Mouse (Mus musculus): ENCODE measurements around the gene Foxl1. TPM values are rescaled to one million over a fixed set of nuclear protein-coding genes. Genes with fewer than 3 reads are reported as not detected.

Foxl1 gene
- total RNA-seq (2021): under 1 TPM; 0.13 to 0.15 TPM
- long read RNA-seq, experiment 1: 0 reads
- long read RNA-seq, experiment 2: 0 reads

DNA sequence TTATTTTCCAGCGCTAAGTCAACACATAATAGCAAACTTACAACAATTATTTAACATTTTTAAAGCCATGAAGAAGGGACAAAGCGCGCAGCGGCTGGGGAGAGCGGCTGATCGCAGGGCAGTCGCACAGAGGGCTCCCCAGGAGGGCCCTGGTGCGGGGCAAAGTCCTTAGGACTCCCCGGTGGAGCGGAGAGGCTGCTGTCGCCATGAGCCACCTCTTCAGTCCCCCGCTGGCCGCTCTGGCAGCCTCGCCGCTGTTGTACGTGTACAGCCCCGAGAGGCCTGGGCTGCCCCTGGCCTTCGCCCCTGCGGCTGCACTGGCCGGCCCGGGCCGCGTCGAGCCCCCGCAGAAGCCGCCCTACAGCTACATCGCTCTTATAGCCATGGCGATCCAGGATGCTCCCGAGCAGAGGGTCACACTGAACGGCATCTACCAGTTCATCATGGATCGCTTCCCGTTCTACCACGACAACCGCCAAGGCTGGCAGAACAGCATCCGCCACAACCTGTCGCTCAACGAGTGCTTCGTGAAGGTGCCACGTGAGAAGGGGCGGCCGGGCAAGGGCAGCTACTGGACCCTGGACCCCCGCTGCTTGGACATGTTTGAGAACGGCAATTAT lies at the start of gene Foxl1:
Gene Foxl1 (plus strand): TSS at position 185 of the 620 bp plus-strand sequence.
- intact Hi-C loops (cut with DNase I): loop anchor here (5.0 kb wide), 1 partner anchor 89 kb away; no protein-coding TSS in a partner anchor

DNA sequence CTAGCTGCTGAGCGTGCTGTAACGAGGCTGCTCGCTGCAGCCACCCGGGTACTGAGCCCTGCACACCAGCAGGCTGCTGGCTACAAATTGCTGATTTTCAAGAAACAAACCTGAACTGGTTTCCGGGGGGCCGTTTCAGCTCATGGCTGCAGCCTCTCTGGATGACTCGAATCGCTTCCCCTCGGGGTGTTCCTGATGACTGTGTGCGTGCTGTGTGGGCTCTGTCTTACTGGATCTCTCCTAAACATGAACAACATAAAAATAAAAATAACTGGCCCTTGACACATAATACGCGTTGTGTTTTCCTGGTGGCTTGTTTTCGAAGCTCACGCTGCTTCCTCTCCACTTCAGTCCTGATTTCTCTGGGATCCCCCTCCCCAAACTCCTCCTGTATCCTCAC lies 49.0 kb upstream of the Foxl1 start:
- no peak for DNase-seq (ENCODE audit: low spot score in 2 of 2)
- intact Hi-C loops (cut with DNase I): no loop called here

More for the DNA sequence above, at the start of gene Foxl1:
- no peak for DNase-seq (ENCODE audit: low spot score in 2 of 2)

DNA sequence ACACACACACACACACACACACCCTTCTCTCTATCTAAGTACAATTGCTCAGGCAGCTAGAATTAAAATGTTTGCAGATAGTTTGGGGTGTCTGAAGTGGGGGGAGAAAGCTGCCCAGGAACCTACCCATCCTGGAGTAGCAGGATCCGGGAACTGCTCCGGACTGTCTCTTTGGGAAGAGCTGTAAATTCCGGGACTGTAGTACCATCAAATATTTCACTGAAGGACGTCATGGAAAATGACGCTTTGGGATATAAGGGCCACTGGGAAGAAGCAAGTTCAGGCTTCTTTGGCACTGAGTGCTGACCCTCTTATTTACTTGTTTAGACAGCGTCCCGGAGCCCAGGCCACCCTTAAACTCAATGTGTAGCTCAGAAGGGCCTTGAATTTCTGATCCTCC lies 48.5 kb upstream of the Foxl1 start:
- intact Hi-C loops (cut with DNase I): no loop called here
- no peak for DNase-seq (ENCODE audit: low spot score in 2 of 2)

DNA sequence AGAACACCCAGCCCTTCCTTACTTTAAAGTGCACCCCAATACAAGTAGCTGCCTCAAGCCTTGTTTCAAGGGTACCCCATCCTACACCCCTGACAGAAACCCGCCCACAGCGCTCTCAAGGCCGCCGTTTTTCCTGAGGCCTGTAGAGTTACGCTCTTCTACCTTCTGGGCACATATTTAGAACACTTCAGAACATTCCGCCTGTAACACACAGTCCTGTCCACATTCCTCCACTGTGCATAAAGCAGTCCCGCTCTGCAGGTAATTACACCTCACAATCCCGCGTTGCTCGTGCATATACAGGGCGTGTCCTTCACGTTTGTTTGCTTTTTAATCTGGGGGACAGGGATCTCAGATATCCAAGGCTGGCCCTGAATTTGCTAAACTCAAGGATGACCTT lies 47.8 kb upstream of the Foxl1 start:
- intact Hi-C loops (cut with DNase I): loop anchor here (5.0 kb wide), 2 partner anchors 37 to 108 kb away; partner anchors contain the start of gene Foxc2
- DNase-seq (ENCODE audit: low spot score in 2 of 2): no peak

DNA sequence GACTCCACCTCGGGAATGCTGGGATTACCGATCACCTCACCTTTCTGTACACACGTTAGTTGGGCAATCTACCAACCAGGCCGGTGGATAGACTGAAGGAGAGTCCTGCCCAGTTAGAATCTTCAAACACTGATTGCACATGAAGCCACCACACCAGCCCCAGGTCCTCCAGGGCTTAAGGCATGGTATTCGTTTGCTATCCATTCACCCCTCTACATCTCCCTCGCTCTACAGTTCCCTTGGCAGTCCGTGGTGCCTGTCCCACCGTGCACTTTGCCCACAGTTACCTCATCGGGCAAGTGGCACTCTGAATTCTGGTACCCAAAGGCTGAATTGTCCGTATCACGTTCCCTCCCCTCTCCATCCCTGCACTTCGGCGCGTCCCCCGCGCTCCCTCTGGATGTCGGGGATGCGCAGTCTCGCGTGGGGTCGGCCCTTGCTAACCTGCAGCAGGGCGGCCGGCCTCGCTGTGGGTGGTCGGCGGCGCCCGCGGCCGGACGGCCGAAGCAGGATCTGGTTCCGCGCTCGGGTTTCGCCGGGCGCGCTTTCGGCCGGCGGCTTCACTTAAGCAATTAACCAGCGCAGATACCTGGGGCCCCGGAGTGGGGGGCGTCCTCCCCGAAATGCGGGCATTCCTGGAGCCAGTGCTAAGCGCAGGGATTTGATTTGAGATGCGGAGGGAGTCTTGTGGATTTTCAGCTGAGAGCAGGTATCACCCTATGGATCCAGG lies 47.2 kb upstream of the Foxl1 start:
- DNase-seq (ENCODE audit: low spot score in 2 of 2): no peak
- intact Hi-C loops (cut with DNase I): loop anchor here (5.0 kb wide), 2 partner anchors 37 to 108 kb away; partner anchors contain the start of gene Foxc2

DNA sequence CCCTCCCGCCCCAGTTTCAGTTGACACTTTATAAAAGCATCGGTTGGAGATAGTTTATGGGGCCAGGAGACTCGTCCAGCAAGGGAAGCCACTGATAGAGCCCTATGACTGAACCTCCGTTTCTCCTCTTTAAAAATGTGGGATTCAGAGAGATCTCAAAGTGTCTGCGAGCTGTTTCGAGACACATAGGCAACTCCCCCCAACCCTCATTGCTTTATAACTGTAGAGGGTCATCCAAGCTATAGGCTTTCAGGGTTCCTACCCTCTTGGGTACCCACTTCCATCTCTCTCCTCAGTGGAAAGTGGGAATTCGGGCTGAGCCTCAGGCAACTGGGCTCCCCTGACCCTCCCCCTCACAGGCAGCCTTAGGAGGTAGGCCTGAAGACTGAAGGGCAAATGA lies 46.3 kb upstream of the Foxl1 start:
- intact Hi-C loops (cut with DNase I): loop anchor here (5.0 kb wide), 2 partner anchors 36 to 109 kb away; partner anchors contain the start of gene Foxc2
- no peak for DNase-seq (ENCODE audit: low spot score in 2 of 2)

DNA sequence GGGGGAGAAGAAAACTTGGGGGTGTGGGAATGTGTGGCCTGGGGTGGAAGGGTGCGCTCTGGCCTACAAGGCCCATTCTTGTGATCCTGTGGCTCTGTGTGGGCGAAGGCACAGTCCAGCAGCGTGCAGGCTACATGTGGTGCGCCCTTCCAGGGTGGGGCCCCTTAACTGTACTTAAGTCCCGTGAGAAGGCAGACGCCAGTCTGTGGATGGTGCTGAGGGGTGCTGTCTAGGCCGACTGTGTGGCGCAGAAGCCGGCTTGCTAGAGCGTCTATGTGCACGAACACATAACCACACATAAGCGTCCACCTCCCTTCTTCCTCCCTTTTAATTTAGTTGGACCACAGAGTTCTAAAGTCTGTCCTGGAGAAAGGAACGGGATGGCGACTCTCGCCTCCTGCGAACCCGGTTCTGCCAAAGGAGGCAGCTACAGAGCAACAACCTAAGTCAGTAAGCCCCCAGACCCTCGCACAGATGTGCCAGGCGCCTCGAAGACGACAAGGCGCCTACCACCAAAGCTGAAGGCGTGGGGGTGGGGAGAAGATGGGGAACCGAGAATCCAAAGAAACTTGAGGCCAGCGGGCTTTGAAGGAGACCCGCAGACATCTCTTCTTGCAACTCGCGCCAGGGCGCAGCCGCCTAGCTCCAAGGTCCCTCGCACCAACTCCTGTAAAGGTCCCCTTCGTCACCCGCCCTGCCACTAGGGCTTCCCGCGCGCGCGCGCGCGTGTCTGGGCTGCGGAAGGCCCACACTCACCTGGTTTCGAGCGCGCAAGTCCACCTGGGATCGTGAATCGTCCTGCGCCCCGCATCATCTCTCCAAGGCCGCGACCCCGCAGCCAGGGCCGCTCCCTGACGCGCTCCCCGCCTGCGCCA lies 45.3 kb upstream of the Foxl1 start:
- no peak for DNase-seq (ENCODE audit: low spot score in 2 of 2)
- intact Hi-C loops (cut with DNase I): loop anchor here (5.0 kb wide), 2 partner anchors 35 to 110 kb away; partner anchors contain the start of gene Foxc2

DNA sequence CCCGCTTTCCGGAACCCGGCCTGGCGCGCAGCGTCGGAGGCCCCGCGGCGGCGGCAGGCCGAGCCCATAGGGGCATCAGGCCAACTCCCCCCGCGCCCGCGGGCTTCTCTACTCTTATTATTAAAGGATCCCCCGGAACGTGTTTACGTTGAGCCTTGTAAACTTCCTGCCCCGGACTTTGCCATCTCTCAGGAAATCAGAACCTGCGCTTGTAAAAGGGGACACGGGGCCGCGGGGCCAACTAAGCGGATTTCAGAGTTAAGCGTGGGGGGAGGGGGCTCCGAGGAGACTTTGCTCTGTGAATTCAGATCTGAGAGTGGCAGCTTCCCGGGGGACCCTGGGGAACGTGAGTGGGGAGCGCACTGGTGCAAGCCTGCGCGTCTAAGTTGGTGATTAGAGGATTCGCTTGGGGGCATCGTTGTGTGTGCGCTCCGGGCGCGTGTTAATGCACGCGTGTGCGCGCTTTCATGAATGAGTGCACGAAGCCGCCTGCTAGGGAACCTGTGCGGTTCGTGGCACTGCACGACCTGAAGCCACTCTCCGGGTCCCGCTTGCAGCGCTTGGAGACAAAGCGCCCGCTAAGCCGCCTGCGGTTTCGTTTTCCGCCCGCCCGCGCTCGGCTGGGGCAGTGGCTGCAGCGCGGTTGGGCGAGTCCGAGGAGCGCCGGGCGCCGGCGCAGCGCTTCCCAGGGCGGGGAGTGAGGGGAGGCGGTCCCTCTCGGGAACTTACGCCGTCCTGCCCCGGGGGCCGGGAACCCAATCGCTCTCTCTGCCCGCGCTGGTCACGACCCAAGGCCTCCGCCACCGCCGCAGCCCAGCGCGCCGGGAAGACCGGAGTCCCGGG lies 44.4 kb upstream of the Foxl1 start:
- intact Hi-C loops (cut with DNase I): loop anchor here (5.0 kb wide), 2 partner anchors 34 to 111 kb away; partner anchors contain the start of gene Foxc2
- no peak for DNase-seq (ENCODE audit: low spot score in 2 of 2)

DNA sequence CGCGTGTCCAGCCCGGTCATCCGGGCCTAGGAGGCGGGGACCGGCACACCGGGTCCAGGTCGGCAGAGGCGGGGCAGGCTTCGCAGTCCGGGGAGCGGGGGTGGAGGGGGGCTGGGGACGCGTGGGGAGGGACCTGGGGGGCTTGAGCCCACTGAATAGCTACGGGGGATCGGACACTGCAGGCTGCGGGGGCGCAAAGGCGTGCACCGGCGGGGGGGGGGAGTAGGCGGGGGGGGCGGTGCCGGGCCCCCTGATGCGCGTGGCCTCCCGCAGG lies 43.9 kb upstream of the Foxl1 start:
- intact Hi-C loops (cut with DNase I): loop anchor here (5.0 kb wide), 2 partner anchors 33 to 112 kb away; partner anchors contain the start of gene Foxc2

DNA sequence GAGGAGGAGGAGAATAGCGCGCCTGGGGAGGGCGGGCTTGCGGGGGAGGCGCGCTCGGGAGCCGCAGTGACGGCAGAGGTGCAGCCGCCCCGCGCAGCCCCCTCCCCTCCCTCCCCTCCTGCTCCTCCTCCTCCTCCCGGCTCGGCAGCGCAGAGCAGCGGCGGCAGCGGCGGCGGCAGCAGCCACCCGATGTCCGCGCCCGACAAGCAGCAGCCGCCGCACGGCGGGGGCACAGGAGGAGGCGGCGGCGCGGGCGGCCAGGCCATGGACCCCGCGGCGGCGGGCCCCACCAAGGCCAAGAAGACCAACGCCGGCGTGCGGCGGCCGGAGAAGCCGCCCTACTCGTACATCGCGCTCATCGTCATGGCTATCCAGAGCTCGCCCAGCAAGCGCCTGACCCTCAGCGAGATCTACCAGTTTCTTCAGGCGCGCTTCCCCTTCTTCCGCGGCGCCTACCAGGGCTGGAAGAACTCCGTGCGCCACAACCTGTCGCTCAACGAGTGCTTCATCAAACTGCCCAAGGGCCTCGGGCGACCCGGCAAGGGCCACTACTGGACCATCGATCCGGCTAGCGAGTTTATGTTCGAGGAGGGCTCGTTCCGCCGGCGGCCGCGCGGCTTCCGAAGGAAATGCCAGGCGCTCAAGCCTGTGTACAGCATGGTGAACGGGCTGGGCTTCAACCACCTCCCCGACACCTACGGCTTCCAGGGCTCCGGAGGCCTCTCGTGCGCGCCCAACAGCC lies 43.4 kb upstream of the Foxl1 start, which contains the start of gene Foxf1:
Gene Foxf1 (plus strand): TSS at position 177 of the 742 bp plus-strand sequence.
- no peak for DNase-seq (ENCODE audit: low spot score in 2 of 2)
- intact Hi-C loops (cut with DNase I): loop anchor here (5.0 kb wide), 2 partner anchors 33 to 112 kb away; partner anchors contain the start of gene Foxc2

More for the DNA sequence above, 43.9 kb upstream of the Foxl1 start:
- DNase-seq (ENCODE audit: low spot score in 2 of 2): no peak

DNA sequence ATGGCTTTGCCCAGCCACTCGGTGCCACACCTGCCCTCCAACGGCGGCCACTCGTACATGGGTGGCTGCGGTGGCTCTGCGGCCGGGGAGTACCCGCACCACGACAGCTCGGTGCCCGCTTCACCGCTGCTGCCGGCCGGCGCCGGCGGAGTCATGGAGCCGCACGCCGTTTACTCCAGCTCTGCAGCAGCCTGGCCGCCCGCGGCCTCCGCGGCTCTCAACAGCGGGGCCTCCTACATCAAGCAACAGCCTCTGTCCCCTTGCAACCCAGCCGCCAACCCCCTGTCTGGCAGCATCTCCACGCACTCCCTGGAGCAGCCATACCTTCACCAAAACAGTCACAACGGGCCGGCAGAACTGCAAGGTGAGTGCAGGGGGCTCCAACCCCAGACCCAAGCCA lies 42.7 kb upstream of the Foxl1 start:
- intact Hi-C loops (cut with DNase I): no loop called here
- no peak for DNase-seq (ENCODE audit: low spot score in 2 of 2)

DNA sequence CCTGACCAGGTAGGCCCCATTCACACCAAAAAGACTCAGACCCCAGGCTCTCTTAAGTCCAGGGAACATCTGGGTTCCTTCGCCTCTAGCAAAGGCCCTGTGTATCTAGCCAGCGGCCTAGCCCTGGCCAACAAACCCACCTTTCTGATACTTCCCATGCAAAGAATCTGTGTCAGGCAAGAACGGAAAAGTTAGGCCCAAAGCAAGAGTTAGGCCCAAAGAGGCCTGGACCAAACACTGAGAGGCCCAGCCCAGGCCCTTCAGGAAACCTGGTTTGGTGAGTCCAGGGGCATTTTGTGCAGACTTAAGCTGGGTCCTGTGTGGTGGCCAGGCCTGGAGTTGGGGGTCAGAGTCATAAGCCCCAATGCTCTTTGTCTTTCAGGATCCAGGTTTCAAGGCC lies 42.2 kb upstream of the Foxl1 start:
- no peak for DNase-seq (ENCODE audit: low spot score in 2 of 2)
- intact Hi-C loops (cut with DNase I): no loop called here

DNA sequence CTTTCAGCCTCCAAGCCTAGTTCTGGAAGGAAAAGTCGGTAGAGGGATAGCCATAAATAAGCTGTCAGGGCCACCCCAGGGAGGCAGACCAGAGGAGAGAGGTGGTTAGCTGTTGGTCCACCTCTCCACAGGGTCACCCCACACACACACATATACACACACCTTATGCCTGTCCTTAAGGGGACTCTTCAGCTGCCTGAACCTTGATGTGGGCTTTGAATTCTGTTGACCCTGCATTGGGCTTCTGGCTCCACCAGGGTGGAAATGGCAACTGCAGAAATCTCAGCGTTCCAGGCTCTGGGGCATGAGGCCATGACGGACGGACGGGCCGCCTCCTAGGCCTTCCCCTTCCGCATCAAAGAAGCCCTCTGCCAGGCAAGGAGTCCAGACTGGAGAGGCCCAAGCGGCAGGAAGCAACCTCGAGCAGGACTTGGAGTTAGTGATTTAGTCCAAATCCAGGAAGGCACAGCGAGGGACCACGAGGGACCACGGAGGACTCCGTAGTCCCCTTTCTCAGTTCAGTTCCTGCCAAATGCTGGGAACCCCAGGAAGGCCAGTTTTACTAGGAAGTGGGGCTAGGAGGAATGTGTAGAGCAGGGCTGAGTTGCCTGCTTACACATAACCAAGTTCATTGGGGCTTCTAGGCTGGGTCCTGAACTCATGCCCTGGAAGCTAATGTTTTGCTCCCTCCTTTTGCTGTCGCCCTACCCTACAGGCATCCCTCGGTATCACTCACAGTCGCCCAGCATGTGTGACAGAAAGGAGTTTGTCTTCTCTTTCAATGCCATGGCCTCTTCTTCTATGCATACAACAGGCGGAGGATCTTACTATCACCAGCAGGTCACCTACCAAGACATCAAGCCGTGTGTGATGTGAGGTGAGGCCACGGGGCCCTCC lies 41.5 kb upstream of the Foxl1 start:
- intact Hi-C loops (cut with DNase I): no loop called here
- DNase-seq (ENCODE audit: low spot score in 2 of 2): no peak

DNA sequence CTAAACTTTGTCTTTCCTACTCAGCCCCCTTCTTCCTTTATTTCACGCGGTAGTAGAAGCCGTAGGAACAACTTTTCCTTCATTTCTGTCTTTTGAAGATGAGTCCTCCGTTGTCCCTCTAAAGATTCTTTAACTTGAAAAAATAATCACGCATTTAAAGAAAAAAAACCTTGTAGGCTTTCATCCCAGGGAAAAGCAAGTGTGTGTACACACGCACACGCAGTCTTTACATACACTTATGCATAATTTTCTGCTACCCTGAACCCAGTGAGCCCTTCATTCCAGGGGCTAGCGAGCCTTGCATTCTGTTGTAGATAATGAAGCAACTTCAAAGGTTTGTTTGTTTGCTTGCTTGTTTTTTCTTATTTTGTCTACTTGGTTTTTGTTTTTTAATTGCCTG lies 39.5 kb upstream of the Foxl1 start:
- DNase-seq (ENCODE audit: low spot score in 2 of 2): no peak
- intact Hi-C loops (cut with DNase I): no loop called here

DNA sequence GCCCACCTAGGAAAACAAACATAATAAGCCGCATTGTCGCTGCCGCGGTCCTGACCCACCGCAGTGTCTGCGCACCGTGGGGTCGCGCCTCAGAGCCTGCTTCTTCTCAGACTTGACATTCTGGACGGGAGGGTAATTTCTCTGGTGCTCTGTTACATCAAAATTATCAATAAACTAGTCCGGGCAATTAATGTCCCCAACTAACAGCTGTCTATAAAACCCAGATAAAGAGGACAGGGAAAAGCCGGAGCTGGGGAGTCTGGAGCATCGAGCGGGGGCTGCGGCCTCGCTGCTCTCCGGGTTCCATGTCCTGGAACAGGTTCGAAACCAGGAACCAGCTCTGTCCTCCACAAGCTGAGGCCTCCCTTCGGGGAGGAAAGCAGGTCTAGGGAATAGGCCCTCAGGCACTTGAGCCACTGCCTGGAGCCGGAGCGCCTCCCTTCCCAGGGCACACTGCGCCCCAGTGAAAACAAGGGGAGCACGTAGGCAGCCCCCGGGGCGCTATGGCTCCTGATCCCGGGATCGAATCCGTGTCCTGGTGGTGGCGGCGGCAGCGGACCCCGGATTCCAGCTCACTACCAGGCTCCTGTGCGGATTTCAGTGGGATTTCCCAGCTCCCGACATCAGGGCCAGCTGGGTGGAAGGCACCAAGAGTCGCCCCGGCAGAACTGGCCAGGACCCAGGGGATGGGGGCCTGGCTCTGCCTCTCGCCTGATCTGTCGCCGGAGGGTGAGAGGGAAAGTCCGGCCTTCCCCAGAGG lies 38.7 kb upstream of the Foxl1 start:
- DNase-seq (ENCODE audit: low spot score in 2 of 2): no peak
- intact Hi-C loops (cut with DNase I): no loop called here

DNA sequence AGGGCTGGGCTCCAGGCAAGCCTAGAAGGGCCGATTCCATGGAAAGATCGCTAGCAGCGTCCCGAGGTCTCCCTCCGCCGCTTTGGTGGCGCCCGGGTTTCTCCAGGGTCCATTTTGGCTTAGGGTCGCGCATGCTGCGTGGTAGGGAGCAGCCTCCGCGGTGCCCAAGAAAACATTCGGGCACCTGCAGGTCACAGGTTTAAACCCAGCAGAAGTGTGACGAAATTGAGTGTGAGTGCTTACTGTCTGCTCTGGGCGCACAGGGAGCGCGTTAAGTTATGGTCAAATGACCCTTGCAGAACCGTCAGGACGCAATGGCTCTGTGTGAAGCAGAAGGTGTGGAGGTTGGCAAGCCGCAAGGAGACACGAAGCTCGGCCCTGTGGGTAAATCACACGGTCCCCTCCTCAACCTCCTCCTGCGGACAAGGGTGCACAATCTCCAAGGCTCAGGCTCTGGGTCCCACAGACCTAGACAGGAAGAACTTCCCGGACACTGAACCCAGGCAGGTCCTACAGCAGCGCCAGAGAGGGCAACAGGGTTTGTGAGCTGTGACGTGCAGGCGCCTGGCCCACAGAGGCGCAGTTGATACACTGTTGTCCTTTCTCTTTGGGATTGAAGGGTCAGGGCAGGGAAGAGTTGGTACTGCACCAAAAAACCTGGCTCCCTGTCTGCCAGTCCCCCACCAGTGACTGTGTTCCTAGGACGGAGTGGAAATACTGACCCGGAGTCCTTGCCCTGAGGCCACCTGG lies 37.9 kb upstream of the Foxl1 start:
- intact Hi-C loops (cut with DNase I): loop anchor here (5.0 kb wide), 2 partner anchors 193 to 408 kb away; no protein-coding TSS in a partner anchor
- DNase-seq (ENCODE audit: low spot score in 2 of 2): no peak

Data from left cerebral cortex, postnatal 14 days (tissue).